Mouse (Mus musculus): ENCODE data around the gene Gstp3.

Gstp3 gene

GRCm38 (mm10) chr19:4027576-4027975 lies 31.8 kb downstream of the Gstp3 start:
- Histone ChIP-seq H3K4me3 (replicated peaks; ENCODE audit: low read length) (no peak overlapping the region), H3K27me3 (ENCODE audit: insufficient read depth, low read length) (no peaks in the 10 kb centered on the region), H3K36me3 (ENCODE audit: insufficient read depth, low read length) (no peaks in the 10 kb centered on the region), H3K4me1 (replicated peaks; ENCODE audit: low read depth, low read length) (0 out of 2 replicates have a peak, but pooled peaks cover 1% of the 10 kb centered on the region), H3K9me3 (ENCODE audit: low read length) (peaks cover 50% of the 10 kb centered on the region)
- TF ChIP-seq CTCF (conservative IDR thresholded peaks at IDR 0.05; ENCODE audit: low read length) (no peak), NANOG (IDR thresholded peaks at IDR 0.05; ENCODE audit: borderline replicate concordance, low read length) (no peak), POU5F1 (IDR thresholded peaks at IDR 0.05; ENCODE audit: borderline replicate concordance, low read length) (no peak)

- H3K4me1 ChIP-seq (replicated peaks; ENCODE audit: low read depth, low read length): peaks cover 21% of the 10 kb centered on the region
- H3K9me3 ChIP-seq (ENCODE audit: low read length): peaks cover 22% of the 10 kb centered on the region
Measured at GRCm38 (mm10) chr19:4023185-4023584, 36.2 kb downstream of the Gstp3 start.

GRCm38 (mm10) chr19:4018743-4019583 lies 40.4 kb downstream of the Gstp3 start:
- Histone ChIP-seq H3K9me3 (ENCODE audit: low read length) (no peaks in the 10 kb centered on the region), H3K36me3 (ENCODE audit: insufficient read depth, low read length) (no peaks in the 10 kb centered on the region), H3K4me3 (replicated peaks; ENCODE audit: low read length) (no peak overlapping the region), H3K4me1 (replicated peaks; ENCODE audit: low read depth, low read length) (peaks cover 58% of the 10 kb centered on the region), H3K27me3 (ENCODE audit: insufficient read depth, low read length) (no peaks in the 10 kb centered on the region)
- TF ChIP-seq NANOG (IDR thresholded peaks at IDR 0.05; ENCODE audit: borderline replicate concordance, low read length) (no peak), CTCF (conservative IDR thresholded peaks at IDR 0.05; ENCODE audit: low read length) (peak; percentile 57)

More at GRCm38 (mm10) chr19:4023185-4023584, 36.2 kb downstream of the Gstp3 start:
- no peaks in the 10 kb centered on the region for H3K27me3 ChIP-seq (ENCODE audit: insufficient read depth, low read length)
- no peak for TF ChIP-seq NANOG (IDR thresholded peaks at IDR 0.05; ENCODE audit: borderline replicate concordance, low read length)
- no peak for TF ChIP-seq POU5F1 (IDR thresholded peaks at IDR 0.05; ENCODE audit: borderline replicate concordance, low read length)
- TF ChIP-seq CTCF (conservative IDR thresholded peaks at IDR 0.05; ENCODE audit: low read length): no peak
- no peak overlapping the region for H3K4me3 ChIP-seq (replicated peaks; ENCODE audit: low read length)
- H3K36me3 ChIP-seq (ENCODE audit: insufficient read depth, low read length): no peaks in the 10 kb centered on the region

GRCm38 (mm10) chr19:4017921-4018587 lies 41.3 kb downstream of the Gstp3 start:
- TF ChIP-seq CTCF (conservative IDR thresholded peaks at IDR 0.05; ENCODE audit: low read length) (no peak), POU5F1 (IDR thresholded peaks at IDR 0.05; ENCODE audit: borderline replicate concordance, low read length) (no peak), NANOG (IDR thresholded peaks at IDR 0.05; ENCODE audit: borderline replicate concordance, low read length) (no peak)
- Histone ChIP-seq H3K27me3 (ENCODE audit: insufficient read depth, low read length) (no peaks in the 10 kb centered on the region), H3K36me3 (ENCODE audit: insufficient read depth, low read length) (no peaks in the 10 kb centered on the region), H3K4me1 (replicated peaks; ENCODE audit: low read depth, low read length) (peaks cover 66% of the 10 kb centered on the region), H3K9me3 (ENCODE audit: low read length) (no peaks in the 10 kb centered on the region), H3K4me3 (replicated peaks; ENCODE audit: low read length) (no peak overlapping the region)

- TF ChIP-seq NANOG (IDR thresholded peaks at IDR 0.05; ENCODE audit: borderline replicate concordance, low read length): no peak
- TF ChIP-seq CTCF (conservative IDR thresholded peaks at IDR 0.05; ENCODE audit: low read length): no peak
- no peak for TF ChIP-seq POU5F1 (IDR thresholded peaks at IDR 0.05; ENCODE audit: borderline replicate concordance, low read length)
- Histone ChIP-seq H3K36me3 (ENCODE audit: insufficient read depth, low read length) (peaks cover 9% of the 10 kb centered on the region), H3K27me3 (ENCODE audit: insufficient read depth, low read length) (no peaks in the 10 kb centered on the region), H3K9me3 (ENCODE audit: low read length) (no peaks in the 10 kb centered on the region), H3K4me3 (replicated peaks; ENCODE audit: low read length) (peak overlapping the region; percentile 0; the same call in 1 of the 2 replicates), H3K4me1 (replicated peaks; ENCODE audit: low read depth, low read length) (peaks cover 83% of the 10 kb centered on the region)
Measured at GRCm38 (mm10) chr19:4015635-4016034, 43.7 kb downstream of the Gstp3 start.

GRCm38 (mm10) chr19:4014802-4015201 lies 44.6 kb downstream of the Gstp3 start:
- H3K9me3 ChIP-seq (ENCODE audit: low read length): no peaks in the 10 kb centered on the region
- peaks cover 17% of the 10 kb centered on the region for H3K36me3 ChIP-seq (ENCODE audit: insufficient read depth, low read length)
- H3K27me3 ChIP-seq (ENCODE audit: insufficient read depth, low read length): no peaks in the 10 kb centered on the region
- no peak overlapping the region for H3K4me3 ChIP-seq (replicated peaks; ENCODE audit: low read length)
- TF ChIP-seq POU5F1 (IDR thresholded peaks at IDR 0.05; ENCODE audit: borderline replicate concordance, low read length): no peak
- TF ChIP-seq CTCF (conservative IDR thresholded peaks at IDR 0.05; ENCODE audit: low read length): no peak
- TF ChIP-seq NANOG (IDR thresholded peaks at IDR 0.05; ENCODE audit: borderline replicate concordance, low read length): no peak
- peaks cover 78% of the 10 kb centered on the region for H3K4me1 ChIP-seq (replicated peaks; ENCODE audit: low read depth, low read length)

- Histone ChIP-seq H3K4me1 (replicated peaks; ENCODE audit: low read depth, low read length) (peaks cover 61% of the 10 kb centered on the region), H3K36me3 (ENCODE audit: insufficient read depth, low read length) (peaks cover 34% of the 10 kb centered on the region), H3K4me3 (replicated peaks; ENCODE audit: low read length) (peak overlapping the region; percentile 98), H3K9me3 (ENCODE audit: low read length) (no peaks in the 10 kb centered on the region), H3K27me3 (ENCODE audit: insufficient read depth, low read length) (no peaks in the 10 kb centered on the region)
- no peak for TF ChIP-seq POU5F1 (IDR thresholded peaks at IDR 0.05; ENCODE audit: borderline replicate concordance, low read length)
- TF ChIP-seq CTCF (conservative IDR thresholded peaks at IDR 0.05; ENCODE audit: low read length): no peak
- no peak for TF ChIP-seq NANOG (IDR thresholded peaks at IDR 0.05; ENCODE audit: borderline replicate concordance, low read length)
Measured at GRCm38 (mm10) chr19:4013066-4013465, 46.3 kb downstream of the Gstp3 start.

GRCm38 (mm10) chr19:4012432-4013022 lies 46.8 kb downstream of the Gstp3 start, which contains the start of gene Ndufv1:
Gene Ndufv1, minus strand, starts transcription at chr19:4012806.
- Histone ChIP-seq H3K4me1 (replicated peaks; ENCODE audit: low read depth, low read length) (peaks cover 55% of the 10 kb centered on the region), H3K9me3 (ENCODE audit: low read length) (no peaks in the 10 kb centered on the region), H3K4me3 (replicated peaks; ENCODE audit: low read length) (peak within 1 kb of the TSS; percentile 98), H3K36me3 (ENCODE audit: insufficient read depth, low read length) (peaks cover 40% of the 10 kb centered on the region), H3K27me3 (ENCODE audit: insufficient read depth, low read length) (no peaks in the 10 kb centered on the region)
- no peak for TF ChIP-seq NANOG (IDR thresholded peaks at IDR 0.05; ENCODE audit: borderline replicate concordance, low read length)
- peak; percentile 59 for TF ChIP-seq CTCF (conservative IDR thresholded peaks at IDR 0.05; ENCODE audit: low read length)
